Mouse (Mus musculus): ENCODE measurements around the gene Hebp1. TPM values are rescaled to one million over a fixed set of nuclear protein-coding genes. Genes with fewer than 3 reads are reported as not detected.

Hebp1 gene
- polyA plus RNA-seq, 1 experiment from 2014 or later: 2.0 TPM

- no peak for ATAC-seq
- no peaks in the 10 kb centered on the region for H3K9me3 ChIP-seq (replicated peaks)
- 79% methylated on average over 4 of the region's 4 CpGs for WGBS
Observed at GRCm38 (mm10) chr6:135194907-135195306, 2.9 kb downstream of the Hebp1 start.

DNA sequence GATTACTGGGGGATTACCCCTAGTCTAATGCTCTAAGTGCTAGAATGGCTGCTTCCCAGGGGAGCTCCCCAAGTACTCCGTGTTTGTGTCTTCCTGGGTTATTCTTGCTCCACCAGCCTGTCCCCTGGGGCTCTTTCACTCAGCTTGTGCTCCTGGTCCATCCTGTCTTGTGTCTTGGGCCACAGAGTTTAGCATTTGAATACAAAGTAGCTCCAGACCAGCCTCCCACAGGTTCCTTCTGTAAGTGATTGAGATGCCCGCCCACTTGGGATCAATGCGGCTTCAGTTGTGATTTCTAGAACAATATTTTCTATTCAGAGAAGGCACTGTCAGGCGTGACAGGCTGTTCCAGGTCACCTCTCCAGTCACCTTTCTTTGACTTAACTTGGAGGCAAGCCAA is 4.1 kb downstream of the Hebp1 start:
- WGBS: 30% methylated on average over 4 of the region's 4 CpGs
- Histone ChIP-seq H3K36me3 (ENCODE audit: poor library complexity, severe bottlenecking) (no peaks in the 10 kb centered on the region), H3K27me3 (no peaks in the 10 kb centered on the region), H3K4me1 (peaks cover 9% of the 10 kb centered on the region), H3K4me3 (no peak overlapping the region), H3K9ac (no peak overlapping the region), H3K27ac (no peak overlapping the region), H3K4me2 (no peak overlapping the region), H3K9me3 (replicated peaks) (no peaks in the 10 kb centered on the region)
- no peak for ATAC-seq

More at GRCm38 (mm10) chr6:135194907-135195306, 2.9 kb downstream of the Hebp1 start:
- no peak overlapping the region for H3K4me3 ChIP-seq
- no peak overlapping the region for H3K27ac ChIP-seq
- H3K9ac ChIP-seq: no peak overlapping the region
- H3K36me3 ChIP-seq (ENCODE audit: poor library complexity, severe bottlenecking): no peaks in the 10 kb centered on the region
- H3K4me2 ChIP-seq: no peak overlapping the region
- H3K4me1 ChIP-seq: peaks cover 20% of the 10 kb centered on the region
- H3K27me3 ChIP-seq: no peaks in the 10 kb centered on the region

- WGBS: 82% methylated on average over 8 of the region's 8 CpGs
- ATAC-seq: no peak
- peaks cover 4% of the 10 kb centered on the region; the same call in 1 of the 2 replicates for H3K4me1 ChIP-seq
Observed at GRCm38 (mm10) chr6:135192993-135193392, 4.8 kb downstream of the Hebp1 start.

DNA sequence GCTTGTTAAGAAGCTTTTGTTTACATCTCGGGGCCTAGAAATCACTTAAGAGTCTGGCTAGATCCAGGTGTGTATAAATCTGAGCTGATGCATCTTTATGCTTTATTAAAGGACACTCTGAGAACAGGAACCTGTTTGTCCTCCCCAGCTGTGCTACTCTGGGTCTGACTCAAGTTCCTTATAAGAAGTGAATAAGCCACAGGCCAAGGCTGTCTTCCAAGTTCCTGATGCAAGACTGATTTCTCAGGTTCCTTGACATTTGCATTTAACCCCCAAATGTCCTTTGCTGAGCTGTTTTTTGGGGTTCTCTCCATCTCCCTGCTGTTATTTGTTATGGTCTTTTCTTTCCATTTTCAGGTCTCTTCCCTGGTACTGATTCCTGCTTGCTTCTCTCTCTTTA is 5.9 kb downstream of the Hebp1 start:
- Histone ChIP-seq H3K27me3 (no peaks in the 10 kb centered on the region), H3K9ac (no peak overlapping the region), H3K4me2 (no peak overlapping the region), H3K27ac (no peak overlapping the region), H3K9me3 (replicated peaks) (no peaks in the 10 kb centered on the region), H3K36me3 (ENCODE audit: poor library complexity, severe bottlenecking) (no peaks in the 10 kb centered on the region), H3K4me1 (no peaks in the 10 kb centered on the region; the same call in 1 of the 2 replicates), H3K4me3 (no peak overlapping the region)
- no peak for ATAC-seq
- WGBS: 83% methylated on average over 1 of the region's 1 CpGs

More at GRCm38 (mm10) chr6:135192993-135193392, 4.8 kb downstream of the Hebp1 start:
- Histone ChIP-seq H3K27me3 (no peaks in the 10 kb centered on the region), H3K9me3 (replicated peaks) (no peaks in the 10 kb centered on the region), H3K9ac (no peak overlapping the region), H3K4me2 (no peak overlapping the region), H3K27ac (no peak overlapping the region), H3K36me3 (ENCODE audit: poor library complexity, severe bottlenecking) (no peaks in the 10 kb centered on the region), H3K4me3 (no peak overlapping the region)

DNA sequence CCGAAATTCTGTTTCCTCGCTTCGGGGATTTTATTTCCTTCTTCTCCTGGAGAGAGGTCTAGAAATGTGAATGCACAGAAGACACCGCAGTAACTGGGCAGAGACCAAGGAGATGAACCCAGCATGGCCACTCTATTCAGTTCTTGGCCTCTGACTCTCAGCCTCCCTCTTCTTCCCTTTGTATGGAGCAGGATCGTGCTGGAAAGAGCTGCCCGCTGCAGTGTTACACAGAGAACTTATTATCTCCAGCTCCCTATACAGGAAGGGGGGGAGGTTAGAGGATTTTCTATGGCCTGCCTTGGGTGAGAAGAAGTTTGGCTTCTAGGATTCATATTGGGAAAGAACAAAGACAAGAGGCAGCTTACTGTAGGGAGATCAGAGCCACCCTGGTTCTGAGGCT is 7.7 kb downstream of the Hebp1 start:
- Histone ChIP-seq H3K27me3 (no peaks in the 10 kb centered on the region), H3K4me3 (no peak overlapping the region), H3K36me3 (ENCODE audit: poor library complexity, severe bottlenecking) (no peaks in the 10 kb centered on the region), H3K9ac (no peak overlapping the region), H3K4me2 (no peak overlapping the region), H3K4me1 (no peaks in the 10 kb centered on the region; the same call in 1 of the 2 replicates), H3K9me3 (replicated peaks) (no peaks in the 10 kb centered on the region), H3K27ac (no peak overlapping the region)
- WGBS: 53% methylated on average over 6 of the region's 6 CpGs
- ATAC-seq: no peak

DNA sequence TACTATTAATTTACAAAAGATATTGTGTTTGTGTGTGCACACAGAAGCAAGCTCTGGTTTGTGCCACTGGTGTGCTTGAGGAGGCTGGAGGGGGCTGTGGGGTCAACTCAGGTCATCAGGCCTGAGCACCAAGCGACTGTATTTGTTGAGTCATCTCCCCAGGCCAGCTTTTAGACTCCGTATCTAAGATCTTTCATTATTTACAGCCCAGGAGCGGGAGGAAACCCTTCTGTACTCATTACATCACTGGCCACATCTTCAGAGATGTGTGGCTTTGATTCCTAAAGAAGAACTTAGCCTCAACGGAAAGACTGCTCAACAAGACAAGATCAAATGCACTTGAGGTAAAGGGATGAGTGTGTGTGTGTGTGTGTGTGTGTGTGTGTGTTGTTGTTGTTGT is 9.2 kb downstream of the Hebp1 start:
- Histone ChIP-seq H3K36me3 (ENCODE audit: poor library complexity, severe bottlenecking) (no peaks in the 10 kb centered on the region), H3K4me1 (no peaks in the 10 kb centered on the region; the same call in 1 of the 2 replicates), H3K9ac (no peak overlapping the region), H3K4me3 (no peak overlapping the region), H3K4me2 (no peak overlapping the region), H3K27ac (no peak overlapping the region), H3K9me3 (replicated peaks) (no peaks in the 10 kb centered on the region), H3K27me3 (no peaks in the 10 kb centered on the region)
- 85% methylated on average over 4 of the region's 4 CpGs for WGBS
- no peak for ATAC-seq

- H3K9ac ChIP-seq: no peak overlapping the region
- no peak overlapping the region for H3K4me2 ChIP-seq
- no peaks in the 10 kb centered on the region for H3K9me3 ChIP-seq (replicated peaks)
- no peak for ATAC-seq
- H3K27ac ChIP-seq: no peak overlapping the region
- no peaks in the 10 kb centered on the region for H3K36me3 ChIP-seq (ENCODE audit: poor library complexity, severe bottlenecking)
- H3K27me3 ChIP-seq: no peaks in the 10 kb centered on the region
- no peak overlapping the region for H3K4me3 ChIP-seq
- 85% methylated on average over 10 of the region's 10 CpGs for WGBS
- no peaks in the 10 kb centered on the region for H3K4me1 ChIP-seq
Observed at GRCm38 (mm10) chr6:135187076-135187917, 10.5 kb downstream of the Hebp1 start.

- Histone ChIP-seq H3K4me2 (no peak overlapping the region), H3K36me3 (ENCODE audit: poor library complexity, severe bottlenecking) (no peaks in the 10 kb centered on the region), H3K27ac (no peak overlapping the region), H3K27me3 (no peaks in the 10 kb centered on the region), H3K4me3 (no peak overlapping the region), H3K4me1 (no peaks in the 10 kb centered on the region), H3K9ac (no peak overlapping the region), H3K9me3 (replicated peaks) (no peaks in the 10 kb centered on the region)
- WGBS: 67% methylated on average over 8 of the region's 8 CpGs
- ATAC-seq: no peak
Observed at GRCm38 (mm10) chr6:135183961-135184360, 13.9 kb downstream of the Hebp1 start.

- H3K4me2 ChIP-seq: no peak overlapping the region
- WGBS: 61% methylated on average over 5 of the region's 5 CpGs
- ATAC-seq: no peak
Observed at GRCm38 (mm10) chr6:135182925-135183324, 14.9 kb downstream of the Hebp1 start.

GRCm38 (mm10) chr6:135178599-135178998 is 19.2 kb downstream of the Hebp1 start:
- no peaks in the 10 kb centered on the region for H3K9me3 ChIP-seq (replicated peaks)
- 59% methylated on average over 3 of the region's 3 CpGs for WGBS
- H3K27me3 ChIP-seq: no peaks in the 10 kb centered on the region
- no peak overlapping the region for H3K4me2 ChIP-seq
- H3K36me3 ChIP-seq (ENCODE audit: poor library complexity, severe bottlenecking): no peaks in the 10 kb centered on the region
- ATAC-seq: no peak
- H3K9ac ChIP-seq: no peak overlapping the region
- no peak overlapping the region for H3K4me3 ChIP-seq
- no peak overlapping the region for H3K27ac ChIP-seq
- H3K4me1 ChIP-seq: no peaks in the 10 kb centered on the region

More at GRCm38 (mm10) chr6:135182925-135183324, 14.9 kb downstream of the Hebp1 start:
- no peaks in the 10 kb centered on the region for H3K27me3 ChIP-seq
- no peaks in the 10 kb centered on the region for H3K9me3 ChIP-seq (replicated peaks)
- no peaks in the 10 kb centered on the region for H3K36me3 ChIP-seq (ENCODE audit: poor library complexity, severe bottlenecking)
- no peak overlapping the region for H3K4me3 ChIP-seq
- H3K27ac ChIP-seq: no peak overlapping the region
- no peak overlapping the region for H3K9ac ChIP-seq
- no peaks in the 10 kb centered on the region for H3K4me1 ChIP-seq

- no peaks in the 10 kb centered on the region for H3K27me3 ChIP-seq
- H3K36me3 ChIP-seq (ENCODE audit: poor library complexity, severe bottlenecking): no peaks in the 10 kb centered on the region
- H3K9me3 ChIP-seq (replicated peaks): no peaks in the 10 kb centered on the region
- H3K27ac ChIP-seq: no peak overlapping the region
- no peak overlapping the region for H3K4me3 ChIP-seq
- no peak overlapping the region for H3K4me2 ChIP-seq
- H3K4me1 ChIP-seq: no peaks in the 10 kb centered on the region
- H3K9ac ChIP-seq: no peak overlapping the region
- no peak for ATAC-seq
Observed at GRCm38 (mm10) chr6:135177271-135177670, 20.6 kb downstream of the Hebp1 start.

- WGBS: 90% methylated on average over 1 of the region's 1 CpGs
- H3K4me3 ChIP-seq: no peak overlapping the region
- H3K4me1 ChIP-seq: no peaks in the 10 kb centered on the region
- H3K27me3 ChIP-seq: no peaks in the 10 kb centered on the region
- no peak overlapping the region for H3K27ac ChIP-seq
- no peak overlapping the region for H3K4me2 ChIP-seq
- ATAC-seq: no peak
- no peak overlapping the region for H3K9ac ChIP-seq
- H3K9me3 ChIP-seq (replicated peaks): no peaks in the 10 kb centered on the region
- no peaks in the 10 kb centered on the region for H3K36me3 ChIP-seq (ENCODE audit: poor library complexity, severe bottlenecking)
Observed at GRCm38 (mm10) chr6:135175014-135175413, 22.8 kb downstream of the Hebp1 start.

- H3K4me1 ChIP-seq: peaks cover 10% of the 10 kb centered on the region
- no peak overlapping the region for H3K9ac ChIP-seq
- H3K4me3 ChIP-seq: no peak overlapping the region
- H3K9me3 ChIP-seq (replicated peaks): no peaks in the 10 kb centered on the region
- H3K27ac ChIP-seq: no peak overlapping the region
- H3K4me2 ChIP-seq: no peak overlapping the region
- no peaks in the 10 kb centered on the region for H3K27me3 ChIP-seq
- no peak for ATAC-seq
- H3K36me3 ChIP-seq (ENCODE audit: poor library complexity, severe bottlenecking): no peaks in the 10 kb centered on the region
- 79% methylated on average over 14 of the region's 14 CpGs for WGBS
Observed at GRCm38 (mm10) chr6:135171736-135172135, 26.1 kb downstream of the Hebp1 start.
